Mouse (Mus musculus) kidney, postnatal 14 days (tissue): ENCODE results near the gene Usp8.
A peak's percentile ranks its signal among the peaks of the same experiment; 100 is the strongest.

ENCODE experiments used
- DNase-seq: peaks from one replicate; pipeline ENCODE4 v3.0.0; 2022; ENCODE audit warnings: mixed read lengths

Gene Usp8

DNA sequence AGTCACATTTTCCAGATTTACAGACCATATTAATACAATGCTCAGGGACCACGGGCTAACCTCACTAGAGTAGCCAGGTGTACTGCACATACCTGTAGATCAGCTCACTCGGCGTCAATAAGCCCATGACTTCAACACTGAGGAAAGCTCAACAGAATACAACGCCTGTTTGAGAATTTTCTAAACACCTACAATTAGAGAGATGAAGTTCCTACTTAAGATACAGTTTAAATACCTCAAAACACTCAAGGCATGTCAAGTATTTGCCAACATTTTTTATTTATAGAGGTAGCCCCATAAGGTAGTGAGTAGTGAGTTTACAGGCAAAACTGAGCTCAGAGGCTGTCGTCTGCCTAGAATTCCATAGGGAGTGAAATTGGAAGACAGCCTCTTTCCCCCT, 36.3 kb downstream of the Usp8 start:
- DNase-seq: no peak

DNA sequence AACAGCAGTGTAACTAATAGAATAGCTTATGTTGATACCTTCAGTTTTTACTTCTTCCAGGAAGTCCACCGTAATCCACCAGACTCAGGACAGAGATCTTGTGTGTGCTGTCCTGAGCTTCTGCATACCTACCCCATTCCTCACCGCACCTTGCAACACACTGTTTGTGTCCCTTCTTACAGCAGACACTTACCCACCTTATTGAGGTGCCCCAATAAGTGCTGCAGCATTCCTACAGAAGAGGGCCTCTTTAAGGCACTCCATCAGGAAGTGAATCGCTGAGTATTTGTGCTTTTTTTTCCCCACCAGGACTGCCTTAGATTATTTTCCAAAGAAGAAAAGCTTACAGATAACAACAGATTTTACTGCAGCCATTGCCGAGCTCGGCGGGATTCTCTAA, 48.5 kb downstream of the Usp8 start:
- no peak for DNase-seq

DNA sequence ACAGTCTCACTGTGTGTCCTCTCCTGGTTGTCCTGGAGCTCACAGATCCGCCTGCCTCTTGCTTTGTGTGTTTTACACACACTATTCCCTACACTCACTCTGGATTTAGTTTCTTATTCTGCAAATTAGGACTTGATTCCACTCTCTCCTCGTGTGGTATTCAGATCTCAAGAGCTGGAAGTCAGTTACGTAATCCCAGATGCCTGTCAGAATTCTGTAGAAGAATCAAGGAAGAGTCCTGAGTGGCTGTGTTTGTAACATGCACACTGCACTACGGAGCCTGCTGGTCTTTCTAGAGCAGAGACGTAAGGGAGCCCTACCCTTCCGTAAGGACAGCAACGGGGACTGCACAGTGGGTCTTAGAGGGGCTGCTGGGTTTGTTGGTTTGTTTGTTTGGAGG, 52.2 kb downstream of the Usp8 start:
- DNase-seq: no peak

DNA sequence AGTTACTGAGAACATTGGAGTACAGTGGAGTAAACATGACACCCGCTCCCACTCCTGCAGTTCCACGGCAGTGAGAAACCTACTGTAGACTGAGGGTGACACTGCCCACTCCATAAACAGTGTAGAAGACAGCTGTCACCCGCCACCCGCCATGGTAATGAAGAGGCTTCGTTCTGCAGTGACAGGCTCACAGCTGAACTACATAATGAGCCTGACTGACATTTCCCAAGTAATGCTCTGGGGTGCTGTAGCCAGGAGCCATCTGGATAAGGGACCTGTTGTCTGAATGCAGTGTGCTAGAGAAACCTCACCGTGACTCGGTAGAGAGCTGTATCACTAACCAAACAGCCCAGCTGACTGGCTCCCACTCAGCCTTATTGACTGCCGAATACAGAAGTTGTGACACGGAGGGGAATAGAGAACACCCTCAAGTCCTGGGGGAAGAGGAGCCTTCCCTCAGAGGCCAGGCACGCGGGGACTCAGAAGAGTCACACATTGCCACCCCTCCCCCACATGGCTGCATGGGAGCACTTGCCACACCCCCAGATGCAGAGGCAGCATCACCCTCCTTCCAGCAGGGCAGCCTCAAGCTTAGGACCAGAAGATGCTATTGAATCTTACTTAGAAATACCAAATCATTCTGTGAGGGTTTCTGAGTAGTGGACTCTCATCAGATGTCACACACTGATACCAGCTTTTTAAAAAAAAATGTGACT, 58.9 kb downstream of the Usp8 start:
- DNase-seq: no peak

DNA sequence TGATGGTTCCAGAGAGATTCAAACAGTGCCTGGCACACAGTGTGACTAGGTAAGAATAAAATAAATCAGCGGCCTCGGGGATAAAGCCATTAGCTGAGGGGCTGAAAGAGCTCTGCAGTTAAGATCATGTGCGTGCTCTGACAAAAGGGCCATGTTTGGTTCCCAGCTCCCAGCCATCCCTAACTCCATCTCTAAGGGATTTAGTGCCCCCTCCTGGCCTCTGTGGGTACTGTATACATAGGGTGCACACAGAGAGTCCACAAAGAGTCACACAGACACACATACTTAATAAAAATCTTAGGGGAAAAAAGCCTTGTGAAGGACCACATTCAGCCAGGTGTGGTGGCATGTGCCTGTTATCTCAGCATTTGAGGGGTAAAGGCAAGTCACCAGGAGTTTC, 60.5 kb downstream of the Usp8 start:
- no peak for DNase-seq

DNA sequence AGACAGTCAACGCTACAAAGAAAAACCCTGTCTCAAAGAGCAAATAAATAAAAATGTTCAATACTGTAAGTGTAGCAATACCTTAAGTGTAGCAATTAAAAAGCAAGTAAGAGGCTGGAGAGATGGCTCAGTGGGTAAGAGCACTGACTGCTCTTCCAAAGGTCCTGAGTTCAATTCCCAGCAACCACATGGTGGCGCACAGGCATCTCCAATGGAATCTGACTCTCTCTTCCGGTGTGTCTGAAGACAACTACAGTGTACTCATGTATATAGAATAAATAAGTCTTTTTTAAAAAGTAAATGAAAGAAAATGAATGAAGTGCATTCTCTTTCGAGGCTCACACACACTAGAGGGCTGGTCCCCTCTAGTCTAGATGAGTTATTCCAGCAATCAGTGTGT, 61.1 kb downstream of the Usp8 start:
- DNase-seq: no peak

DNA sequence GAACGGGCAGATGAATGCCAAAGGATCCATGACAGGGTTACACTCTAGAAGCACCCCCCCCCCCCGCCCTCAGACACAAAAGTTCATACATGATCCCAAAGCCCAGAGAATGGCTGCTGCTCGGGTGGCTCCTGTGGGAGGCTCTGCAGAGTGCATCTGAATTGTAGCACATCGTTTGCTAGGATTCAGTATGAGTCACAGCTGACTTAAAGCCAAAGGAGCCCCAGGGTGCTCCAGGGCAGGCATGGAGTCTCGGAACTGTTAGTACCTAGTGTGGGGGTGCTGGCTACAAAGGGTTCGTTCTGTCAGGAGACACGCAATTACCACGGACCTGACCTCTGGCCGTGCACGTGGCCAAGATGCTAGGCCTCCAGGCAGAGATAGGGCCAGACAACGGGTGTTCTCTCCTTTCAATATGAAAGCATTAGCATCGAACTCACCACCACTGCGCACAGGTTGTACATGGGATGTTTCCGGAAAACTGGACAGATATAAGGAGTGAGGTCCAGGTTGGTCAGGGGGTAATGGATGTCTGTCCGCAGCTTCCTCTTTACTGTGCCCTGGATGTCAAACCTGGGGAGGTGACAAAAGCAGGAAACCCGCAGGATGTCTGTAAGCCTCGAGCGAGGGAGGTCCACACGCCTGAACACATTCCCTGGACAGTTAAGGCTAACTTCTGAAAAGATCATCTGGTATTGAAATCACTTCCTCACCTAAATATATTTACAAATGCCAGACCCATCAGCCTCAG, 62.5 kb downstream of the Usp8 start:
- DNase-seq: no peak

DNA sequence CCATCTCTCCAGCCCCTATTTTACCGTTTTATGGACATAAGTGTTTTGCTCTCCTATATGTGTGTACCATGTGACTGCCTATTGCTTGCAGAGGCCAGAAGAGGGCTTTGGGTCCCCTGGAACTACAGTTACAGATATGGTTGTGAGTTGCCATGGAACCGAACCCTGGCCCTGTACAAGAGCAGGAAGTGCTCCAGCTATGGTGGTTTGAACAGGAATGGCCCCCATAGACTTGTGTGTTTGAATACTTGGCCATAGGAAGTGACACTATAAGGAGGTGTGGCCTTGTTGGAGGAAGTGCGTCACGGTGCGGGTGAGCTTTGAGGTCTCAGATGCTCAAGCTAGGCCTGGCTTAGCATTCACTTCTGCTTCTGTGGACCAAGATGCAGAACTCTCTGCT, 65.1 kb downstream of the Usp8 start:
- no peak for DNase-seq

DNA sequence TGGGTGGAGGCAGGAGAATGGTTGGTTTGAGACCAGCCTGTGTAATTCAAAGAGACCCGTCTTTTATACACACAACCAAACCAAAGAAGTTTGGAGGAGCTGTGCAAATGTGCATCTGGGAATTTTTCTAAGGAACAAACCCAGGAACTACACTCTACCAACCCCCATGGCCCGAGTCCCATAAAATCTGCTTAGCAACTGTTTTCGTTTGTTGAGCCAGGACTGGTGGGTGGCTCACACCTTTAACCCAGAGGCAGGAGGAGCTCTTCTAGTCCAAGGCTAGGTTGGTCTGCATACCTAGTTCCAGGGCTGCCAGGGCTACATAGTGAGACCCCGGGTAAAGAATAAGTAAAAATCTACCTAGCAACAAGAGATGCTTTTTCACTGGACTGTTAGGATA, 68.8 kb downstream of the Usp8 start:
- no peak for DNase-seq

DNA sequence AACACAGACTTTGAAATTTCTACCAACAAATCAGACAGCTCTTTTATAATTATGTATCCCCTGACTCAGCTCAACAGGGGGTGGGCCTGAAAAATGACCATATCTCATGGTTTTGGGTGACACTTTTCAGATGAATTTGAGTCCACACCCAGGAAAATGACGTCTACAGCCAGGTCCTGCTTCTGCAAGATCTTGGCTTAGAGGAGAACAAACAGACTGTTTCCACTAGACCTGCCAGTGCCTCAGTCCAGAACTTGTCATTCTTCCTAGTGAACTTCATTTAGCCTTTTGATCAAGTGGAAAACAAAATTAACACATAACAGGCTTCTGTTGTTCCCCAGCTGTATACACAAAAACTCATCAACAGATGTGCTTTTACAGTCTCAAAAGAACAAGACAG, 69.3 kb downstream of the Usp8 start:
- no peak for DNase-seq

DNA sequence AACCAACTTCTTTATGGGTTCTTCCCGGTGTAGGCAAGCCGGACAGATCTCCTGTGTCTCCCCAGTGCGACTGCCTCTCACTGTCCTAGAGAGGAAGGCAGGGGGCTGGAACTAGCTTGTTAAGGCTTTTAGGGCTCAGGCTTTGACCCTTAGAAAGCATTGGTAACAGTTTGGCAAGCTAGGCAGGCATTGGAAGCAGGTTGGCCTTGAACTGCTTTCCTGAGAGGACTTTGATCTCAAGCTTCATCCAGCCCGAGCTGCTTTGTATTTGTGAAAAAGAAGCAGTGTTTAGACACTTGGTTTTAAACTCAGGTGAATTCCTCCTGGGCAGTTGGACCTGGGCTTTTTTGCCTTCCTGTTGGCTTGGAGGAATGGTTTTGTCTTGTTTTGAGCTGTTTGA, 71.7 kb downstream of the Usp8 start:
- DNase-seq: no peak

DNA sequence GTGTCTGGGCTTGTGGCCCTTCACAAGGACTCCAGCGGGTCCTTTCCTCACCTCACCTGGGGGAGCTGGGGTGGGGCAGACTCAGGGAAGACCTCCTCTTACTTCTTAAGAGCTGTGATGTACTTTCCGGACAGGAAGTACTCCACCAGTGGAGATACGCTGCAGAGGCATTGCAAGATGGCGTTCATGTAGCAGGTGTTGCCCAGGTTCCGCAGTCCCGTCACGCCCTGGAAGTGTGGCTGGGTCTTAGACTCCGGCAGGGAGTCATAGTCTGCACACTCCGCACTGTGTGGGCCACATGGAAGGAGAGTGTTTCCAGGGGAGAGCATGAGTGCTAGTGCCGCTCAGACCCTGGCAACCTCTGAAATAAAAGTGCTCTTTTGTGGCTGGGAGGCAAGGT, 73.2 kb downstream of the Usp8 start:
- no peak for DNase-seq

DNA sequence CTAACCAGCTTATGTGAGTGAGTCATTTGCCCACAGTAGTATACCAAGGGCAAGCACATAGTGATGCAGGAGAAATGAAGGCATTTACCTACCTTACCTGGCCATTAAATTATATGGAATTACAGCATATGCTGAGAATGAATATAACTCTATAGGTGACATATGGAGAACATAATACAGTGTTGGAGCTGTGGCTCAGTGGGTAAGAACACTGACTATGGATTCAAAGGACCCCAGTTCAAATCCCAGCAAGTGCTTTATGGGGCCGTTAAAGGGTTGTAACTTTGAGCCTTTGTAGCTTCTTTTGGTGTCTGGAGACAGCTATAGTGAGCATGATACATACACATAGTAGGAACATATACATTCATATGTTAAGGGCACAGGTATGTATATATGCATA, 74.3 kb downstream of the Usp8 start:
- no peak for DNase-seq

DNA sequence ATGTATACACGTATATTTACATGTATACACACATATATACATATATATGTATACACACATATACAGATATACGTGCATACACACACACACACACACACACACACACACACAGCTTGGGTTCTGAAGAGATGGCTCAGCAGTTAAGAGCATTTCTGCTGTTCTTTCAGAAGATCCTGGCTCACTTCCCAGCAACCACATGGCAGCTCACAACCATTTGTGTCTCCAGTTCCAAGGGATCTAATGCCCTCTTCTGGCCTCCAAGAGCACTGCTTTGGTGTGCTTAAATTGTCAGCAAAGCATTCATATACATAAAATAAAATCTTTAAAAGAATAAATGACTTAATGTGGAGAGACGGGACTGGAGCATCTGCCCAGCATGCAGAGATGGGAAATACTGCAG, 75.3 kb downstream of the Usp8 start:
- peak; percentile 77 for DNase-seq

DNA sequence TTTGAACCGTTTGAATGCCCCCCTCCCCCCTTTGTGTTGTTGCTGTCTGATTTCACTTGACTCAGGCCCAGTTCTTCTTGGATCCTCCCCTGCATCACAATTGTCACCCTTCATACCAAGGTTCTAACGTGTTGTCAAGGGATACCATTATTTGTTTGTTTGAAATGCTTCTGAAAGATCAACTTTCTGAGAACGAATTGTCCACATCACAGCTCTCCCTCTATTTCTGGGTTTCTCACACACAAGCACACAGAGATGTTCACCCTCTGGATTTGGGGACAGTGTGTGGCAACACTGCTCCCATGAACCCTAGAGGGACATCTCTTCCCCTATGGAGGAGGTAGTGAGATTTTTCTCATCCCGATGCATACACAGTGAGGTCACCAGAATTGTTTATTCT, 76.2 kb downstream of the Usp8 start, which contains the start of gene Usp50:
Gene Usp50, minus strand, starts transcription at position 101 of the 400 bp plus-strand sequence.
- DNase-seq: no peak

DNA sequence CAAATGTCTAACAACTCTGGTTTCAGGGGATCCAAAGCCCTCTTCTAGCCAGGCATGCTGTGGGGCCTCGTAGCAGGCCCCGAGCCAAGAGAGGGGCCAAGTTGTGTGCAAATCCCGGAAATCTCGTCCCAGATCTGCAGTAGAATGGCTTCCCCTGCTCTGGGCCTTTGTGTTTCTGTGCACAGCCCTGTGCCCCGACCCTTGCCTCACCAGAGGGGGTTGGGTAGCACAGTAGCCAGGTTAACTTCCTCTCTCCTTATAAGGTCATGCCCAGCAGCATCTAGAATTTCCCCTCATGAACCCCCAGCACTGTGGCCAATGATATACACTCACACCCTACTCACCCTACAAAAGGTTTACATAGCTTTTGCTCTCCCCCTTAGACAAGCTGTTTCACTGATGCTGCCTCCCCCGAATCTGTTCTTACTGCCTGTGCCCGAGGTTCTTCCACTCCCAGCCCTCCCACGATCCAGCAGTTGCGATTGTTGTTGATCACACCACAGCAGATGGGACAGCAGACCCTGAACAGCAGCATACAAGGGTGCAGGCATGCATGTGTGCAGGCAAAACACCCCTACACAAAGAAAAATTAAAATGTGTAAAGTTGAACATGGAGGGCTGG, 80.7 kb downstream of the Usp8 start:
- no peak for DNase-seq

DNA sequence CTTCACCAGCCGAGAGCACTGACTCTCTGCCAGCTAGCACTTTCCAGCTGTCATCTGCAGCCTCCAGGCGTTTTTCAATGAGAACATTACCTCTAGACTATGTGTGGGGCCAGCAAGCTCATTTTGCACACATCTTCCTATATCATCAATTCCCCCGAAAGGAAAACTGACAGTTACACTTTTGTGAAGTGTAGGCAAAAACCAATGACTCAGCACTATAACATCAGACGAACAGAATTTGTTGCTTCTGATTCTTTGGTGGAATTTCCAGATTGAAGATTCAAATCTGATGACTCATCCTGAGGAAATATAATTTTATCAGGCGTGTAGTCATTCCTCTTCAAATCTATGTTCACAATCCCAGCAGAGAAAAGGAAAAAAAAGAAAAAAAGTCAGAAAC, 85.5 kb downstream of the Usp8 start:
- no peak for DNase-seq

DNA sequence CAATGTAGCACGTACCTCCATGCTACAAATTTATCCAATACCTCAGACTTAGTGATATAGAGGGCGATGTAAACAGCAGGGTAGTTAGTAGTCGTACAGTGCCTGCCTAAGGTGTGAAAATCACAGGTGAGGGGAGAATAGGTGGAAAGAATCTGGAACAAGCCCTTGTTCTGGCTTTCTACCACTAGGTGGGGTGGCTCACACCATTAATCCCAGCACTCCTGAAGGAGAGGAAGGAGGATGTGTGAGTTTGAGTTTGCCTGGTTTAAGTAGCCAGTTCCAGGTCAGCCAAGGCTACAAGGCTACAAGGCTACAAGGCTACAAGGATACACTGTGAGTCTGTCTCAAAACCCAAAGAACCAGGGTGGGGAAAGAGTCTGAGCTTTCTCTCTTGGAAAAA, 88.6 kb downstream of the Usp8 start:
- no peak for DNase-seq

DNA sequence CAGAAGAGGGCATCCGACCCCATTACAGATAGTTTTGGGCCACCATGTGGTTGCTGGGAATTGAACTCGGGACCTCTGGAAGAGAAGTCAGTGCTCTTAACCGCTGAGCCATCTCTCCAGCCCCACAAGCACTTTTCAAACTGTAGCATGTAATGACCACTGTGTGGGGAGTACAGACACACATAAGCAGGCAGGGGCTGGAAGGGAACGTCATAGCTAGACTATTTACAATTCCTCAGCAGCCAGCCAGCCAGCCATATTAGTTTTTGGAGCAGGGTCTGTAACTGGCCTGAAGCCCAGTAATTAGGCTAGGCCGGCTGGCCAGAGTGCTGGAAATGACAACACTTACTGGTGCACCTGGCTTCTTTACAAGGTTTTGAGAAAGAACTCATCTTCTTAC, 91.3 kb downstream of the Usp8 start:
- DNase-seq: no peak

DNA sequence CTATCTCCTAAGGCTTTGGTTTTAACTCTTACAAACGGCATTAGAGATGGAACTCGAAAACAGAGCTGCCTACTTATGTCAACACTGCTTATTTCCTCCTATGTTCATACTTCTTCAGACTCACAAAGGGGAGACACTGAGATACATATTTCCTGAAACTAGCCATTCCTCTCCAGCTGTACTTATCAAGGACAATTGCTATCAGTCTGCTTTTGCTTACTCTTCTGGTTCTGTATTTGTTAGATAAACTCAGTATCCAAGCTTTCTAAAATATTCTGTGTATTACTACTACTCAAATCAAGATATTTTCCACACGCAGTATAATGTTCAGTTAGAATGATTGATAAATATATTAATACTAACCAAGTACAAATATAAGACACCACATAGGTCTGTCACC, 94.9 kb downstream of the Usp8 start:
- DNase-seq: no peak
